Mouse (Mus musculus) spleen, postnatal 4 days (tissue): ENCODE measurements around the gene Sik1.

Experiments used
- DNase-seq, 2 experiments: peaks; one replicate each; pipeline ENCODE4 v3.0.0; 2022; ENCODE audit warnings: low spot score in 2 of 2

The Sik1 gene

GRCm38 (mm10) chr17:31831866-31832576 lies 23.6 kb downstream of the Sik1 start:
- DNase-seq: no peak

GRCm38 (mm10) chr17:31831097-31831865 lies 24.3 kb downstream of the Sik1 start:
- peak in 1 of 2 experiments; percentile 14 for DNase-seq

- no peak for DNase-seq
Observed at GRCm38 (mm10) chr17:31830506-31831075, 25.0 kb downstream of the Sik1 start.

- no peak for DNase-seq
Observed at GRCm38 (mm10) chr17:31828916-31829315, 26.7 kb downstream of the Sik1 start.

GRCm38 (mm10) chr17:31828118-31828517 lies 27.5 kb downstream of the Sik1 start:
- DNase-seq: no peak

- no peak for DNase-seq
Observed at GRCm38 (mm10) chr17:31827206-31827605, 28.4 kb downstream of the Sik1 start.

GRCm38 (mm10) chr17:31826669-31827068 lies 28.9 kb downstream of the Sik1 start:
- peak in 1 of 2 experiments; percentile 42 for DNase-seq

- no peak for DNase-seq
Observed at GRCm38 (mm10) chr17:31825678-31826077, 29.9 kb downstream of the Sik1 start.

GRCm38 (mm10) chr17:31824812-31825211 lies 30.8 kb downstream of the Sik1 start:
- no peak for DNase-seq

GRCm38 (mm10) chr17:31821136-31821933 lies 34.3 kb downstream of the Sik1 start:
- DNase-seq: peak; percentile 63 to 78

- no peak for DNase-seq
Observed at GRCm38 (mm10) chr17:31820099-31820846, 35.3 kb downstream of the Sik1 start.

GRCm38 (mm10) chr17:31819372-31819771 lies 36.2 kb downstream of the Sik1 start:
- DNase-seq: no peak

- DNase-seq: no peak
Observed at GRCm38 (mm10) chr17:31817815-31818214, 37.8 kb downstream of the Sik1 start.

GRCm38 (mm10) chr17:31817203-31817602 lies 38.4 kb downstream of the Sik1 start:
- no peak for DNase-seq

- no peak for DNase-seq
Observed at GRCm38 (mm10) chr17:31814848-31815247, 40.8 kb downstream of the Sik1 start.

GRCm38 (mm10) chr17:31813938-31814622 lies 41.5 kb downstream of the Sik1 start:
- no peak for DNase-seq

- no peak for DNase-seq
Observed at GRCm38 (mm10) chr17:31811333-31811732, 44.3 kb downstream of the Sik1 start.

- no peak for DNase-seq
Observed at GRCm38 (mm10) chr17:31809894-31810293, 45.7 kb downstream of the Sik1 start.

GRCm38 (mm10) chr17:31809136-31809535 lies 46.5 kb downstream of the Sik1 start:
- no peak for DNase-seq

GRCm38 (mm10) chr17:31808082-31808875 lies 47.3 kb downstream of the Sik1 start:
- DNase-seq: peak in 1 of 2 experiments; percentile 45
